Mouse (Mus musculus): ENCODE results near the gene Prrt2. TPM values are rescaled to one million over a fixed set of nuclear protein-coding genes. Genes with fewer than 3 reads are reported as not detected.

The Prrt2 gene
- polyA plus RNA-seq, 1 experiment: not detected

- H3K4me1 ChIP-seq (ENCODE audit: control insufficient read depth, insufficient read depth, low read length): peaks cover 62% of the 10 kb centered on the region
- H3K27ac ChIP-seq (ENCODE audit: insufficient read depth, low read depth, low read length): peak within 1 kb of the TSS; percentile 94
- under 1% methylated on average over 39 of the region's 39 CpGs for WGBS
- peak; percentile 78 for TF ChIP-seq POLR2A (IDR thresholded peaks at IDR 0.05; ENCODE audit: insufficient read depth, low read depth, low read length)
- TF ChIP-seq CTCF (IDR thresholded peaks at IDR 0.05; ENCODE audit: insufficient read depth, low read depth, low read length): peak; percentile 95
- H3K4me3 ChIP-seq (ENCODE audit: insufficient read depth, low read depth, low read length): peak within 1 kb of the TSS; percentile 91
These were observed 3.8 kb downstream of the Prrt2 start, which contains the start of gene Pagr1a for GRCm38 (mm10) chr7:127016971-127017949. TSS of gene Pagr1a (minus strand) at chr7:127017352.

- TF ChIP-seq POLR2A (IDR thresholded peaks at IDR 0.05; ENCODE audit: insufficient read depth, low read depth, low read length) (no peak), CTCF (IDR thresholded peaks at IDR 0.05; ENCODE audit: insufficient read depth, low read depth, low read length) (no peak)
- 0% methylated on average over 22 of the region's 22 CpGs for WGBS
- Histone ChIP-seq H3K27ac (ENCODE audit: insufficient read depth, low read depth, low read length) (peak overlapping the region; percentile 94), H3K4me3 (ENCODE audit: insufficient read depth, low read depth, low read length) (peak overlapping the region; percentile 91), H3K4me1 (ENCODE audit: control insufficient read depth, insufficient read depth, low read length) (peaks cover 58% of the 10 kb centered on the region)
These were observed 4.5 kb downstream of the Prrt2 start for GRCm38 (mm10) chr7:127016486-127016938.

GRCm38 (mm10) chr7:127016481-127016485 is 4.7 kb downstream of the Prrt2 start, which contains the start of gene Pagr1b:
TSS of gene Pagr1b (minus strand) at chr7:127016484.
- Histone ChIP-seq H3K4me3 (ENCODE audit: insufficient read depth, low read depth, low read length) (peak within 1 kb of the TSS; percentile 91), H3K27ac (ENCODE audit: insufficient read depth, low read depth, low read length) (peak within 1 kb of the TSS; percentile 94), H3K4me1 (ENCODE audit: control insufficient read depth, insufficient read depth, low read length) (peaks cover 56% of the 10 kb centered on the region)
- TF ChIP-seq CTCF (IDR thresholded peaks at IDR 0.05; ENCODE audit: insufficient read depth, low read depth, low read length): no peak
- no peak for TF ChIP-seq POLR2A (IDR thresholded peaks at IDR 0.05; ENCODE audit: insufficient read depth, low read depth, low read length)

GRCm38 (mm10) chr7:127016081-127016480 is 4.9 kb downstream of the Prrt2 start:
- Histone ChIP-seq H3K4me3 (ENCODE audit: insufficient read depth, low read depth, low read length) (peak overlapping the region; percentile 91), H3K4me1 (ENCODE audit: control insufficient read depth, insufficient read depth, low read length) (peaks cover 54% of the 10 kb centered on the region), H3K27ac (ENCODE audit: insufficient read depth, low read depth, low read length) (peak overlapping the region; percentile 94)
- TF ChIP-seq CTCF (IDR thresholded peaks at IDR 0.05; ENCODE audit: insufficient read depth, low read depth, low read length) (no peak), POLR2A (IDR thresholded peaks at IDR 0.05; ENCODE audit: insufficient read depth, low read depth, low read length) (no peak)
- 1% methylated on average over 10 of the region's 10 CpGs for WGBS

- Histone ChIP-seq H3K4me1 (ENCODE audit: control insufficient read depth, insufficient read depth, low read length) (peaks cover 52% of the 10 kb centered on the region), H3K4me3 (ENCODE audit: insufficient read depth, low read depth, low read length) (no peak overlapping the region), H3K27ac (ENCODE audit: insufficient read depth, low read depth, low read length) (no peak overlapping the region)
- no peak for TF ChIP-seq CTCF (IDR thresholded peaks at IDR 0.05; ENCODE audit: insufficient read depth, low read depth, low read length)
- no peak for TF ChIP-seq POLR2A (IDR thresholded peaks at IDR 0.05; ENCODE audit: insufficient read depth, low read depth, low read length)
- 89% methylated on average over 12 of the region's 12 CpGs for WGBS
These were observed 6.0 kb downstream of the Prrt2 start for GRCm38 (mm10) chr7:127014993-127015392.

- 67% methylated on average over 11 of the region's 11 CpGs for WGBS
- H3K4me1 ChIP-seq (ENCODE audit: control insufficient read depth, insufficient read depth, low read length): peaks cover 45% of the 10 kb centered on the region
- TF ChIP-seq CTCF (IDR thresholded peaks at IDR 0.05; ENCODE audit: insufficient read depth, low read depth, low read length) (no peak), POLR2A (IDR thresholded peaks at IDR 0.05; ENCODE audit: insufficient read depth, low read depth, low read length) (0 out of 2 replicates have a peak, but pooled peaks have one; percentile 14)
- no peak within 1 kb of the TSS for H3K27ac ChIP-seq (ENCODE audit: insufficient read depth, low read depth, low read length)
- peak within 1 kb of the TSS; percentile 43 for H3K4me3 ChIP-seq (ENCODE audit: insufficient read depth, low read depth, low read length)
These were observed 6.7 kb downstream of the Prrt2 start, which contains the start of gene Mvp for GRCm38 (mm10) chr7:127014320-127014719. TSS of gene Mvp (minus strand) at chr7:127014621.

GRCm38 (mm10) chr7:127013385-127013784 is 7.6 kb downstream of the Prrt2 start:
- H3K4me3 ChIP-seq (ENCODE audit: insufficient read depth, low read depth, low read length): no peak overlapping the region
- H3K4me1 ChIP-seq (ENCODE audit: control insufficient read depth, insufficient read depth, low read length): peaks cover 40% of the 10 kb centered on the region
- TF ChIP-seq CTCF (IDR thresholded peaks at IDR 0.05; ENCODE audit: insufficient read depth, low read depth, low read length) (no peak), POLR2A (IDR thresholded peaks at IDR 0.05; ENCODE audit: insufficient read depth, low read depth, low read length) (no peak)
- no peak overlapping the region for H3K27ac ChIP-seq (ENCODE audit: insufficient read depth, low read depth, low read length)
- WGBS: 97% methylated on average over 6 of the region's 6 CpGs

GRCm38 (mm10) chr7:127012845-127013244 is 8.2 kb downstream of the Prrt2 start:
- H3K4me1 ChIP-seq (ENCODE audit: control insufficient read depth, insufficient read depth, low read length): peaks cover 40% of the 10 kb centered on the region
- H3K27ac ChIP-seq (ENCODE audit: insufficient read depth, low read depth, low read length): no peak overlapping the region
- WGBS: 97% methylated on average over 10 of the region's 10 CpGs
- TF ChIP-seq POLR2A (IDR thresholded peaks at IDR 0.05; ENCODE audit: insufficient read depth, low read depth, low read length) (no peak), CTCF (IDR thresholded peaks at IDR 0.05; ENCODE audit: insufficient read depth, low read depth, low read length) (no peak)
- no peak overlapping the region for H3K4me3 ChIP-seq (ENCODE audit: insufficient read depth, low read depth, low read length)

- 92% methylated on average over 6 of the region's 6 CpGs for WGBS
These were observed 8.6 kb downstream of the Prrt2 start for GRCm38 (mm10) chr7:127012374-127012773.

More at GRCm38 (mm10) chr7:127012374-127012773, 8.6 kb downstream of the Prrt2 start:
- H3K4me3 ChIP-seq (ENCODE audit: insufficient read depth, low read depth, low read length): no peak overlapping the region
- H3K4me1 ChIP-seq (ENCODE audit: control insufficient read depth, insufficient read depth, low read length): peaks cover 36% of the 10 kb centered on the region
- no peak for TF ChIP-seq POLR2A (IDR thresholded peaks at IDR 0.05; ENCODE audit: insufficient read depth, low read depth, low read length)
- TF ChIP-seq CTCF (IDR thresholded peaks at IDR 0.05; ENCODE audit: insufficient read depth, low read depth, low read length): no peak
- H3K27ac ChIP-seq (ENCODE audit: insufficient read depth, low read depth, low read length): no peak overlapping the region
